ENCODE assay signal across 16 mouse cellular contexts in genomic region chr10:125467503-125467902, GRCm38 (mm10).
"Had no signal": no experiment of that assay in that cellular context is flagged by ENCODE, and none has a peak within 500 bp of the region (broad histone marks: within the 10 kb centered on the region; RNA-seq: fewer than 3 reads in every experiment).

No protein-coding gene starts in this region.

- H3K36me3 ChIP-seq: lung, embryonic 15.5 days; midbrain, embryonic 13.5 days; midbrain, embryonic 15.5 days; neural tube, embryonic 12.5 days had no signal

- H3K27ac ChIP-seq: liver, embryonic 14.5 days; lung, embryonic 15.5 days; macrophage; midbrain, embryonic 13.5 days; midbrain, embryonic 15.5 days; neural tube, embryonic 12.5 days had no signal

- H3K4me1 ChIP-seq: lung, embryonic 15.5 days; megakaryocyte, embryonic 14.5 days; midbrain, embryonic 13.5 days; midbrain, embryonic 15.5 days; neural tube, embryonic 12.5 days had no signal

- H3K4me3 ChIP-seq: lung, embryonic 15.5 days; megakaryocyte, embryonic 14.5 days; midbrain, embryonic 13.5 days; midbrain, embryonic 15.5 days; neural tube, embryonic 12.5 days had no signal

- DNase-seq: lung, adult 2 months; lung, postnatal 14 days; lung, postnatal 36 days; right cerebral cortex, postnatal 14 days; thymus, adult 18-20 months; thymus, postnatal 14 days; thymus, postnatal 36 days had no signal

- ATAC-seq: lung, postnatal 0 days; midbrain, embryonic 13.5 days; midbrain, embryonic 15.5 days had no signal

- H3K9me3 ChIP-seq: lung, embryonic 15.5 days; midbrain, embryonic 13.5 days; midbrain, embryonic 15.5 days; neural tube, embryonic 12.5 days had no signal

- H3K27me3 ChIP-seq: lung, embryonic 15.5 days; megakaryocyte, embryonic 14.5 days; midbrain, embryonic 13.5 days; midbrain, embryonic 15.5 days; neural tube, embryonic 12.5 days had no signal

- H3K9ac ChIP-seq: liver, embryonic 14.5 days; lung, embryonic 15.5 days; midbrain, embryonic 13.5 days; midbrain, embryonic 15.5 days; neural tube, embryonic 12.5 days had no signal

- H3K4me2 ChIP-seq: lung, embryonic 15.5 days; midbrain, embryonic 11.5 days; midbrain, embryonic 13.5 days; midbrain, embryonic 15.5 days; neural tube, embryonic 12.5 days had no signal
